Mouse (Mus musculus) embryonic facial prominence, embryonic 11.5 days (tissue): ENCODE data around the gene Rtn2. TPM values are rescaled to one million over a fixed set of nuclear protein-coding genes. Genes with fewer than 3 reads are reported as not detected.
A peak's percentile ranks its signal among the peaks of the same experiment; 100 is the strongest.

Experiments used
- ATAC-seq: fragments of 200-750 bp; cut with Nextera tagmentation; replicated peaks from 2 replicates; pipeline ENCODE4 v1.8.0; 2017; ENCODE audit warnings: low read depth; ENCODE audit not compliant: insufficient number of reproducible peaks, low FRiP score, low TSS enrichment
- DNase-seq: peaks from one replicate; pipeline ENCODE4 v3.0.0-alpha.2; 2015; ENCODE audit warnings: low spot score
- H3K27ac ChIP-seq: fragments of 300-500 bp; sonication (generic); replicated peaks from 2 replicates; pipeline ENCODE4 v1.5.1; 2014; ENCODE audit warnings: mild to moderate bottlenecking, low read depth, low read length, control low read depth
- H3K27me3 ChIP-seq: fragments of 300-500 bp; sonication (generic); 2 replicates; pipeline ENCODE4 v1.6.1; 2014; ENCODE audit warnings: mild to moderate bottlenecking, low read length, moderate library complexity, mixed read lengths; ENCODE audit not compliant: control insufficient read depth, insufficient read depth
- H3K36me3 ChIP-seq: fragments of 300-500 bp; sonication (generic); replicated peaks from 2 replicates; pipeline ENCODE4 v1.6.1; 2014; ENCODE audit warnings: low read depth, mild to moderate bottlenecking, low read length, moderate library complexity, mixed read lengths; ENCODE audit not compliant: control insufficient read depth, insufficient read depth
- H3K4me1 ChIP-seq: fragments of 300-500 bp; sonication (generic); 2 replicates; pipeline ENCODE4 v1.6.1; 2014; ENCODE audit warnings: low read length, mixed read lengths; ENCODE audit not compliant: control insufficient read depth, insufficient read depth
- H3K4me2 ChIP-seq: fragments of 300-500 bp; sonication (generic); 2 replicates; pipeline ENCODE4 v1.6.1; 2014; ENCODE audit warnings: low read depth, mild to moderate bottlenecking, control low read depth, low read length, moderate library complexity
- H3K4me3 ChIP-seq: fragments of 300-500 bp; sonication (generic); 2 replicates; pipeline ENCODE4 v1.5.1; 2014; ENCODE audit warnings: low read depth, low read length, control low read depth
- H3K9ac ChIP-seq: fragments of 300-500 bp; sonication (generic); replicated peaks from 2 replicates; pipeline ENCODE4 v1.6.1; 2014; ENCODE audit warnings: mild to moderate bottlenecking, control low read depth, low read length
- H3K9me3 ChIP-seq: fragments of 300-500 bp; sonication (generic); replicated peaks from 2 replicates; pipeline ENCODE4 v1.6.1; 2016; ENCODE audit warnings: mild to moderate bottlenecking, low read length, inconsistent platforms, mixed read lengths; ENCODE audit not compliant: control insufficient read depth
- WGBS: fragments of 180-500 bp; shearing (Covaris S2); extraction: QIAGEN DNeasy Blood & Tissue Kit; methylation state at CpG from one replicate; pipeline ENCODE4 v1.1.7; 2014; 5-methylcytosine and 5-hydroxymethylcytosine counted together
- polyA plus RNA-seq: library from polyadenylated mRNA; unstranded; fragments of >200 nt; fragmentation: Nextera tagmentation; extraction: Ambion mirVana; gene quantifications from 2 replicates; pipeline ENCODE4 v1.2.1, GENCODE M21; 2014

Gene Rtn2
- polyA plus RNA-seq, 1 experiment from 2014 or later: 15.8 TPM

GRCm38 (mm10) chr7:19341250-19341649, 58.8 kb downstream of the Rtn2 start:
- Histone ChIP-seq H3K36me3 (no peaks in the 10 kb centered on the region), H3K4me3 (no peak overlapping the region), H3K4me1 (no peaks in the 10 kb centered on the region; the same call in 1 of the 2 replicates), H3K27me3 (peaks cover 2% of the 10 kb centered on the region; the same call in 1 of the 2 replicates), H3K27ac (no peak overlapping the region), H3K9me3 (no peaks in the 10 kb centered on the region), H3K4me2 (peak overlapping the region; percentile 93; the same call in 1 of the 2 replicates), H3K9ac (no peak overlapping the region)
- DNase-seq (no peak), ATAC-seq (no peak)
- 28% methylated on average over 10 of the region's 10 CpGs for WGBS

DNA sequence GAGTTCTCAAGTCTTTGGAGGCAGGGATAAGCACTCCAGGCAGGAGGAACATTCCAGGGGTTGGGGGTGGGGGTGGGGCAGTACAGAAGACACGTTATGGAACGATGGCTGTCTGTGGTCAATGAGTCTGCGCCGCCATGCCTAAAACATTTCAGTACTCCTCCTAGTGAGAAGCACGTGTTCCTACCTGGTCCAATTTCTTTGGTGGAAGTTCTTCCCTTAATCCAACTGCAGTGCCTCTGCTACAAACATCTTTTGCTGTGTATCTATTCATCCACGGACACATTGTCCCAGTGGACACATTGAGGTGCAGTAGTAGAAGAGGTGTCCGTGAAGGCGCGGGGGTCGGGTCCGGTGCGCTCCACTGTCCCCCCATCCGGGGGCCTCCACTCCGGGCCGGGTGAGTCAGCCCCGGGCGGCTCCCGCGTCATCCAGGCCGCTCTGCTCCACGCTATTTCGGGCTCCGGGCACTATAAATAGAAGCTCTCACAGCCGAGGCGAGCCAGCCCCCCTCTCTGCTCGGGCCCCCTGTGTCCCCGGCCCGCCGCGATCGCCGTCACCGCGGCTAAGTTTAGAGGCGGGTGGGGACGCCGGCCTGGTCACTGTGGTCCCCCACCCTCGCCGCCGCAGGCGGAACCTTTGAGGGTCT, 59.5 kb downstream of the Rtn2 start:
- no peaks in the 10 kb centered on the region for H3K36me3 ChIP-seq
- H3K9ac ChIP-seq: peak overlapping the region; percentile 61
- H3K4me1 ChIP-seq: no peaks in the 10 kb centered on the region; the same call in 1 of the 2 replicates
- H3K27me3 ChIP-seq: peaks cover 2% of the 10 kb centered on the region; the same call in 1 of the 2 replicates
- no peaks in the 10 kb centered on the region for H3K9me3 ChIP-seq
- peak overlapping the region; percentile 93 for H3K4me2 ChIP-seq
- H3K4me3 ChIP-seq: peak overlapping the region; percentile 47
- no peak overlapping the region for H3K27ac ChIP-seq
- ATAC-seq (no peak), DNase-seq (no peak)
- under 1% methylated on average over 41 of the region's 41 CpGs for WGBS

DNA sequence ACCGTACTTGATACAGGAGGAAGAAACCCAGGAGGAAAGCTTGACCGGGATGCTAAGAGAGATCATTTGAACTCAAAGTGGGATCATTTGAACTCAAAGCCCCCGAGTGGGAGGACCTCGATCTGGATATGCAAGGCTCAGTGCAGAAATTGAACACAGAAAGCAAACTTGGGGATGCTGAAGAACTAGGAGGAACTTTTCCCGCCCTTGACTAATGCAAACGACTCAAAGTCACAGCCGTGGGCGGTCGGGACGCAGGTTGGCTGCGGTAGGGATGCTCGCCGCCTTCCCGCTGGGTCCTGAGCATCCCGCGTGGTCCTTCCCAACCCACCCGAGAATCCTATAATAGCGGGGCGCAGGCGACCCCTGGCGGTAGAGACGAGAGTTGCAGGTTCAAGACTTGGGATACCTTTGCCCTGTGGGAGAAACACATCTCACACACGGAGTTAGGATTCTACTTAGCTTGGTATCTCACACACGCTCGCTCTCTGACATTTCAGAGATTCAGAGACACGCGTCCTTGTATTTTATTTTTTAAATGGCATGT, 60.1 kb downstream of the Rtn2 start:
- H3K4me2 ChIP-seq: peak overlapping the region; percentile 93
- no peaks in the 10 kb centered on the region for H3K9me3 ChIP-seq
- H3K27ac ChIP-seq: no peak overlapping the region
- no peak overlapping the region; the same call in 1 of the 2 replicates for H3K9ac ChIP-seq
- ATAC-seq (no peak), DNase-seq (peak; percentile 92)
- under 1% methylated on average over 27 of the region's 27 CpGs for WGBS
- H3K27me3 ChIP-seq: peaks cover 2% of the 10 kb centered on the region; the same call in 1 of the 2 replicates
- no peaks in the 10 kb centered on the region for H3K36me3 ChIP-seq
- H3K4me1 ChIP-seq: no peaks in the 10 kb centered on the region; the same call in 1 of the 2 replicates
- peak overlapping the region; percentile 47 for H3K4me3 ChIP-seq

- 2% methylated on average over 11 of the region's 11 CpGs for WGBS
- H3K4me3 ChIP-seq: no peak overlapping the region
- peaks cover 2% of the 10 kb centered on the region; the same call in 1 of the 2 replicates for H3K27me3 ChIP-seq
- no peaks in the 10 kb centered on the region for H3K36me3 ChIP-seq
- H3K27ac ChIP-seq: no peak overlapping the region
- no peak overlapping the region for H3K9ac ChIP-seq
- no peaks in the 10 kb centered on the region; the same call in 1 of the 2 replicates for H3K4me1 ChIP-seq
- 0 out of 2 replicates have a peak overlapping the region, but pooled peaks have one; percentile 5 for H3K4me2 ChIP-seq
- no peaks in the 10 kb centered on the region for H3K9me3 ChIP-seq
- ATAC-seq (no peak), DNase-seq (peak; percentile 89)
These were observed 60.9 kb downstream of the Rtn2 start for GRCm38 (mm10) chr7:19343210-19343808.

DNA sequence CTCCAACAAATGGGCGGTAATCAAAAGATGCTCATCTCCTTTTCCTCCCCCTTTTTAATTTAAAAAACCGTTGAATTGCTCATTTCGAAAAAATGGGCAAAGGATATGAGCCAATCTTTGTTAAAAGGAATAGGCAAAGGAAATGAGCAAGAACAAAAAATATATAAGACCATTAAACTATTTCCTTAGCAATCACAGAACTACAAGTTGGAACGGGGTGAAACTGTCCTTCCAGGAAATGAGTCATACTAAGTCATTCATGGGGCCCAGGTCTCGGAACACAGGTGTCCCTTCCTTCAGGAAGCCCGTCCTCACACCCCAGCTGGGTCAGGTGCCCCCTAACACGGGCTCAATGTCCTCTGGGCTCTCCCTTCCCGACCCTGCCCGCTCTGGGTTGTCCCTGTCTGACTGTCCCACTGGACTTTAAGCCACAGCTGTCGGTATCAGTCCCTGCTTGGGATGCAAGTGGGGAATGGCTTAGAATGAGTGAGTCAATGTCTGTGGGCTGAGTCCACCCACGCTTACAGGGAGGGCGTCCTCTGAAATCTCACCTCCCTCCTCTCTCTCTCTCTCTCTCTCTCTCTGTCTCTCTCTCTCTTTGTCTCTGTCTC, 61.9 kb downstream of the Rtn2 start, which contains the start of gene Ercc1:
Ercc1 (plus strand) TSS at position 542 of the 611 bp plus-strand sequence.
- Histone ChIP-seq H3K4me2 (peak within 1 kb of the TSS; percentile 60), H3K27me3 (peaks cover 2% of the 10 kb centered on the region; the same call in 1 of the 2 replicates), H3K9me3 (no peaks in the 10 kb centered on the region), H3K36me3 (no peaks in the 10 kb centered on the region), H3K9ac (peak within 1 kb of the TSS; percentile 74), H3K4me1 (no peaks in the 10 kb centered on the region; the same call in 1 of the 2 replicates), H3K27ac (peak within 1 kb of the TSS; percentile 78), H3K4me3 (peak within 1 kb of the TSS; percentile 67)
- DNase-seq (no peak), ATAC-seq (no peak)
- 27% methylated on average over 12 of the region's 12 CpGs for WGBS

- WGBS: under 1% methylated on average over 31 of the region's 31 CpGs
- Histone ChIP-seq H3K4me2 (peak overlapping the region; percentile 60), H3K4me1 (no peaks in the 10 kb centered on the region; the same call in 1 of the 2 replicates), H3K9me3 (no peaks in the 10 kb centered on the region), H3K36me3 (no peaks in the 10 kb centered on the region), H3K4me3 (peak overlapping the region; percentile 67), H3K9ac (peak overlapping the region; percentile 74), H3K27ac (peak overlapping the region; percentile 78), H3K27me3 (peaks cover 2% of the 10 kb centered on the region; the same call in 1 of the 2 replicates)
- DNase-seq (peak; percentile 99), ATAC-seq (peak; percentile 90)
These were observed 62.6 kb downstream of the Rtn2 start for GRCm38 (mm10) chr7:19344938-19345471.
